Mouse (Mus musculus) urinary bladder, postnatal 10 days (tissue): ENCODE results near the gene Mamdc4.
"Not testable (repeated sequence)": the region's sequence is repeated elsewhere in the genome, so short reads cannot be mapped to it uniquely, and the experiment has no call there.

Experiments
- DNase-seq: peaks from one replicate; pipeline ENCODE4 v3.0.0; 2022; ENCODE audit warnings: low spot score

Mamdc4 gene

DNA sequence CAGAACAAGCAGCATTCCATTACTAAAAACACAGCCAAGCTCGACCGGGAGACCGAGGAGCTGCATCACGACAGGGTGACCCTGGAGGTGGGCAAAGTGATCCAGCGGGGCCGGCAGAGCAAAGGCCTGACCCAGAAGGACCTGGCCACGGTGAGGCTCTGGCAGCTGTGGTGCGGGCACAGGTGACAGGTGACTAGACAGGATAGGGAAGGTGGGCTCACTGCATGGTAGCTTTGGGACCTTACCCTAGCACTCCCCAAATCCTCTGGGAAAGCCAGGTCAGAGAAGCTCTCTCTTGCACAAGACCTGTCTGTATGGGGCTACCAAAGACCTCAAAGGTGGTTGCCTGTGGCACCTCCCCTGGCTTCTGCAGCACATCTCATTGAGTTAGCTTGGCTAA is 14.1 kb downstream of the Mamdc4 start:
- no peak for DNase-seq

DNA sequence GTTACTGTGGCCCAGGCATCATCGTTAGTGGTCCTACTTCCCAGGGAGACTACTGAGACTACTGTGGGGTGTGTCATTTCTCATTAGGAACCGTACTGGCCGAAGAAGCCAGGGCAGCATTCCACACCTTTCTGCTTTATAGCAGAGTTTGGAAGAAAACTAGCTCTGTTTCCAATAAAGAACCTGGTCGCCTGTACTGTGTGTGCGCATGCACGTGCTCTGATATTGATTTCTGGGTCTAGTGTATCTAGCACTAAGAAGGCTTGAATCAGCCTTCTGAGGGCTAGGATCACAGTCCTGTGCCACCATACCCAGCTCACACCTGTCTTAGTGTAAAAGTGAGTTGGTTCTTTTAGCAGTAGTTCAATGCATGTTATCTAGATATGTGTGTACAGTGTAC is 15.9 kb downstream of the Mamdc4 start:
- no peak for DNase-seq

DNA sequence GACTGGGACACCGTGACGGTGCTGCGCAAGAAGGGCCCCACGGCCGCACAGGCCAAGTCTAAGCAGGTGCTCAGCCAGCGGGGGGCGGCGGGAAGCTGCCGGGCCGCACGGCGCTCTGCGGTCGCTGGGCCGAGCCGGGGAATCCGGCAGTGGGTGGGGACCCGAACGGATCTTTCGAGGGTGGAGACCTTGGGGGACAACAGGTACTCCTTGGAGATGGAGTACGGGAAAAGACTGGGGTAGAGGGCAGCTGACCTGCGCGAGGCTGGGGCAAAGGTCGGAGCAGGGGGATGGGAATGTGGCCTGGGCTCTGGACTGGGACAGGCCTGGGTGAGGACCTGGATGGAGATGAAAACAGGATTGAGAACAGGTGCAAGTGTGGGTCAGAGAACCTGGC is 16.7 kb downstream of the Mamdc4 start:
- no peak for DNase-seq

DNA sequence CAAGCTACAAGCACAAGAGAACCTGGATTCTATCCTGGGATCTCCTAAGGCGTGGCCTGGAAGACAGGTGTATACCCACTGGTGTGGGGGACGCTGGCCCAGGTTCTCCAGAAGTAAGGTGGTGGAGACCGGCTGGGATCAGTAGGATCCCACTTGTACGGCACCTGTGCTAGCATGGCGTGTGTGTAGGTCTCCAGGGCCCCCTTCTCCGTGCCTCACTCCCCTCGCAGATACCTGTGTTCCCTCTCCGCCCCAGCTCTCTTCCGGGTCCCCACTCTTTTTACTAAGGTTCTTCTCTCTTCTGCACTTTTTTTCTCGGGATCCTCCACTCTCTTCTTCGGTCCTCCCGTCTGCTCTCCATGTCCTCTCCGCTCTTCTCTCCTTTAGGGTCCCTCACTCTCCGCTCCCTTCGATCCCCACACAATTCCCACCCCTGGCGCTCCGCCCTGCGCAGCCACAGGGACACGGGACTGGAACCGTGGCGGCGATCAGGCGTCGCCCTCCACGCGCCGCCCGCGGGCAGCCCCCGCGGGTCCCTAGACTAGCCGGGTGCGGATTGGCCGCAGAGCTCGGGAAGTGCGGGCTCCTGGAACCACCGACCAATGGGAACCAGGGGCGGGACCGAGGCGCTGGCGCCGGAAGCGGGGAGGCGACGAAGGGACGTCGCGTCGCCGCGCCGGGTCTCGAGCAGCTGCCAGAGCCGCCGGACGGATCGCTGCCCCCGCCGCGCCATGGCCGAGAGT is 17.3 kb downstream of the Mamdc4 start, which contains the start of gene Edf1:
Edf1 (plus strand) TSS at position 627 of the 743 bp plus-strand sequence.
- DNase-seq, result peak; percentile 74

GRCm38 (mm10) chr2:25556296-25556695 is 18.3 kb downstream of the Mamdc4 start:
- no peak for DNase-seq

DNA sequence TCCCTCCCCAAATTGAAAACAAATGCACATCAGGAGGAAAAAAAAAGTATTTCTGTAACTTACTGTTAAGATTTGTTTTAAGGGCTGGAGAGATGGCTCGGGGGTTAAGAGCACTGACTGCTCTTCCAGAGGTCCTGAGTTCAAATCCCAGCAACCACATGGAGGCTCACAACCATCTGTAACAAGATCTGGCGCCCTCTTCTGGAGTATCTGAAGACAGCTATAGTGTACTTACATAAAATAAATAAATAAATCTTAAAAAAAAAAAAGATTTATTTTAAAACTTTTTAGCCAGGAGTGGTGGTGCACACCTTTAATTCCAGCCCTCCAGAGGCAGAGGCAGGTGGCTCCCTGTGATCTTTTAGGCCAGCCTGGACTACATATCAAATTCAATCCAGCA is 19.2 kb downstream of the Mamdc4 start:
- DNase-seq, result not testable (repeated sequence)

GRCm38 (mm10) chr2:25553171-25553786 is 21.4 kb downstream of the Mamdc4 start:
- not testable (repeated sequence) for DNase-seq

- DNase-seq, result no peak
These were observed 23.5 kb downstream of the Mamdc4 start for GRCm38 (mm10) chr2:25551186-25551585.

DNA sequence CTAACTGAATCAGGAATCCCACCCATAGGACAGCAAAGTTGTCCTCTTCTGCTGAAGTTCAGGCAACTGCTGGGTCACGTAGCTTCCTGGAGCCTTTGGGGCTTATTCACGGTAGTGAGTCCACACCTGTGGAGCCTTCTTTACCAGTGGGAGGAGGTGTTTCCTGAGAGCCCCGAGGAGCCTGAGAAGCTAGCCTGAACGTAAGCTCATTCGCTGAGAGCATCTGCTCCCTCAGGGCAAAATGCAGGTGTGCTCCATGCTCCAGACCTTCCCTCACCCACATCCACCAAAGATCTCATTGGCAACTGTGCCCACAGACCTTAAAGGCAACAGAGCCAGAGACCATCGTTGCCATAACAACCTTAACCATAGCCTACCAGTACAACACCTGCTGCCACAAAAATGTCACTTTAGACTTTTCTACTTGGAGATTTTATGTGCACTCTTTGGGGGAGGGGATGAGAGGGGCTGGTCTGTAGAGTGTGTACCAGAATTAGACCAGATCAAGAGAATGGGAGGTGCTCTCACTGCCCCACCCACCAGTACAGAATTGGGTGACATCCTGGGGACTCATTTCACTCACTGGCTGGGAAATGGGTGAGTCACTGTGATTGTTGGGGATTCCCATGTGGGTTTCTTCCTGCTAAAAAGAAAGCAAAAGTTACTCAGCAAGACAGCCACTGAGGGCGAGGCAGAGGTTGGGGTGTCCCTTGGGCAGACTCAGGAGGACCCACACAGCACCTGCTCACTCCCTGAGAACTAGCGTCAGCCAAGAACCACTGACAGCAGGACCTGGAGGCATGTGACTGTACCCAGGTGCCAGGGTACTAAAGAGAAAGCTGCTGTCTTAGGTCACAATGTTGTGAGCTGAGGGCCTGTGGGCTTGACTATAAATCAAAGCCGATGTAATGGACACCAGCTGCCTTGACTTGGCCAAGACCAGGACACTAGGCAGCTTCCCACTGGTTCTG is 25.3 kb downstream of the Mamdc4 start:
- DNase-seq, result no peak

GRCm38 (mm10) chr2:25546811-25547491 is 27.7 kb downstream of the Mamdc4 start, which contains the start of gene Traf2:
TSS of gene Traf2 (minus strand) at chr2:25546940.
- peak; percentile 97 for DNase-seq

- DNase-seq, result peak; percentile 28
These were observed 28.4 kb downstream of the Mamdc4 start for GRCm38 (mm10) chr2:25545996-25546810.

- no peak for DNase-seq
These were observed 32.8 kb downstream of the Mamdc4 start for GRCm38 (mm10) chr2:25541644-25542367.

DNA sequence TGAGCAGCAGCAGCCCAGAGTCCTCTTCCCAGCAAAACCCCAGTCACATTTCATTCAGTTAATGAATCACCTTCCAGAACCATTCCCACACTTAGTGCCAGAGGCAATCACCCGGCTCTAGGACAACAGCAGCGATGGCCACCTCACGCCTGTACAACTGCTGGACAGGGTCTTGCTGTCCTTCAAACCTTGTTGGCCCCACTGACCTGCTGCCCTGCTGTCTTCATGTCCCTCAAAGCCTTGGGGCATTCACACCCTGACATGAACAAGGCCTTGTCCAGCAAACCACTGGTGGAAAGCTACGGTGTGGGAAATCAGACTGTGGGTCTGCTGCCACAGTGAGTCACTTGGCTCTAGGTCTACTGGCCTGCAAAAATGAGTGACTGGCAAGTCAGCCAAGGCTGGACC is 34.1 kb downstream of the Mamdc4 start:
- no peak for DNase-seq

- DNase-seq, result no peak
These were observed 38.1 kb downstream of the Mamdc4 start for GRCm38 (mm10) chr2:25536531-25536930.

GRCm38 (mm10) chr2:25534866-25535182 is 39.8 kb downstream of the Mamdc4 start:
- DNase-seq, result no peak

GRCm38 (mm10) chr2:25534178-25534865 is 40.3 kb downstream of the Mamdc4 start:
- DNase-seq, result no peak

DNA sequence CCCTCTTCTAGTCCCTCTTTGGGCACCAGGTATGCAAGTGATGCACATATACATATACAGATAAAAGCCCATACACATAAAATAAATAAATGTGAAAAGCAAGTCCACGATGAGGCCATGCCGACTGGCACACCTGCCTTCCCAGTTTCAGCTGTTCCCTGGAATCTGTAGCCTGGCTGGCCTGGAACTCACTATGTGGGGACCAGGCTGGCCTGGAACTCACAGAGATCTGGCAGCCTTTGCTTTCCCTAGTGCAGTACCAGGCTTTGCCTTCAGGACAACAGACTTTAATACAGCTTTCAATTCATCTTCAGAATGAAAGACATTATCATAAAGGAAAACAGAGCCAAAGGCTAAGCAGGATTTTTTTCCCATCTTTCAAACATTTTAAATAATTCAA is 40.9 kb downstream of the Mamdc4 start:
- DNase-seq, result no peak

DNA sequence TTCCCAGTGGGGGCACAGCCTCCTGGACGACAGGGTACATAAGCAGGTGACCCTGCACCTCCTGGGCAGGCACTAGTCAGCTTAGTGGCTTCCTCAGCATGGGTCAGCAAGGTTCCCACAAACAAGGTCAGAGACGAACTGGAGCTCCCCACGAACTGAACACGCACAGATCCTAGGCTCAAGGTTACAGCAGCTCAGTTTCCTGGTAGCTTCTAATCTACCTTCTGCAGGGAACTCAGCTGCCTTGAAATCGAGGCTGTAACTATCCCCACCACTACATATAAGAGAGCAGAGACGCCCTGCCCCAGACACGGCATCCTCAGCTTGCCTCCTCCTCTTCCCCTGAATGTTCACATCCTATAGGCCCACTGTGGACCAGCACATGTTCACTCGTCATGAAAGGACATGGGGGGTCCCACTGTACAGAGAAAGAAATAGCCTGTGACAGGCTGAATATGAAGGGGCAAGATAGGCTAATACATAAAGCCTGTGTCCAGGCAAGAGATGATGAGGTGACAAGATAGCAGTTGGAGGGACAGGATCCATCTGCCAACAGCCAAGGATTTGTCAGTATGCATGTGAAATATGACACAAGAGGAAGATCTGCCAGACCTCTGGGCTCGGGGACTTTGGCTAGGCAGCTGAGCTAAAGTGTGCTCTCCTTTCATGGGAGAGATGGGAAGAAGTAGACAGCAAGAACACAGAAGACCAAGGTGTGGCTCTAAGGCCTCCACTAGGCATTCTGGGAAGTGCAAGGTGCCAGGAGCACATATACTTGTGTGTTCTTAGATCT is 47.9 kb downstream of the Mamdc4 start:
- DNase-seq, result no peak
